Mouse (Mus musculus) spleen, adult 2 months (tissue): ENCODE measurements around the gene Ugt1a10. TPM values are rescaled to one million over a fixed set of nuclear protein-coding genes. Genes with fewer than 3 reads are reported as not detected.

Experiments
- DNase-seq, 2 experiments: peaks; one replicate each; pipeline versions ENCODE4 v3.0.0 to v3.0.0-alpha.2; 2012 to 2021; ENCODE audit warnings: low spot score in 2 of 2, low read depth in 1 of 2
- H3K27ac ChIP-seq: fragments of 200-500 bp; 2 replicates; pipeline ENCODE4 v1.5.1; 2012; ENCODE audit warnings: low read length, inconsistent platforms; ENCODE audit not compliant: insufficient read depth
- H3K27me3 ChIP-seq: fragments of 200-500 bp; 2 replicates; pipeline ENCODE4 v1.6.1; 2012; ENCODE audit warnings: mild to moderate bottlenecking, moderate library complexity, low read length, inconsistent platforms; ENCODE audit not compliant: control insufficient read depth, insufficient read depth
- H3K36me3 ChIP-seq: fragments of 200-500 bp; 2 replicates; pipeline ENCODE4 v1.6.1; 2012; ENCODE audit warnings: mild to moderate bottlenecking, low read length, inconsistent platforms; ENCODE audit not compliant: control insufficient read depth, insufficient read depth
- H3K4me1 ChIP-seq: fragments of 200-500 bp; 2 replicates; pipeline ENCODE4 v1.6.1; 2011; ENCODE audit warnings: inconsistent platforms; ENCODE audit not compliant: control insufficient read depth, insufficient read depth, insufficient read length
- H3K4me3 ChIP-seq: fragments of 200-500 bp; 2 replicates; pipeline ENCODE4 v1.5.1; 2011; ENCODE audit warnings: mild to moderate bottlenecking, inconsistent platforms; ENCODE audit not compliant: insufficient read depth, insufficient read length; ENCODE audit errors: extremely low read depth
- CTCF ChIP-seq: fragments of 200-500 bp; IDR thresholded peaks from 2 replicates; pipeline ENCODE4 v1.5.1; 2011; ENCODE audit warnings: mild to moderate bottlenecking, inconsistent platforms; ENCODE audit not compliant: insufficient read depth, insufficient read length, insufficient replicate concordance; ENCODE audit errors: extremely low read depth
- POLR2A ChIP-seq: fragments of 200-500 bp; IDR thresholded peaks from 2 replicates; pipeline ENCODE4 v1.6.1; 2011; ENCODE audit warnings: low read depth, low read length, inconsistent platforms
- WGBS: fragments of 180-500 bp; shearing (Covaris S2); methylation state at CpG from one replicate; pipeline ENCODE4 v1.1.7; 2018; 5-methylcytosine and 5-hydroxymethylcytosine counted together
- polyA plus RNA-seq: library from polyadenylated mRNA; depleted of rRNA; stranded (reverse); fragments of >200 nt; gene quantifications from 2 replicates; pipeline ENCODE4 v1.2.3, GENCODE M21; 2012; rRNA removed

Ugt1a10 gene
- polyA plus RNA-seq, 1 experiment, result not detected

DNA sequence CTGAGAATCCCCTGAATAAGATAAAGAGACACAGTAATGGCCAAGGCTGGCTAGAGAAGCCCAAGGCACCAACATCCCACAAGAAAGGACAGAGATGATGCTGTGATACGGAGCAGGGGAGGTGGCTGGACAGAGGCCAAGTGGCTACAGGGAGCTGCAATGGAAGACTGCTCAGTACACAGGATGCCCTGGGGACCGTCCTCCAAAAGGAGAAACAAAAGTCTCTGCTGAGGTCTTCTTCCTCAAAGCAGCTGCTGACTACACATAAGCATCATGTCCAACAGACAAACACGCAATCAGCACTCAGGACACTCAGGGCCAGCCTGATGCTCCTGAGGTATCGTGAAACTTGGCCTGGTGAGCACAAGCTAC is 209.7 kb downstream of the Ugt1a10 start:
- TF ChIP-seq POLR2A (no peak), CTCF (no peak)
- no peak for DNase-seq
- H3K27me3 ChIP-seq, result no peaks in the 10 kb centered on the region
- no peak overlapping the region for H3K4me3 ChIP-seq
- peaks cover 68% of the 10 kb centered on the region for H3K36me3 ChIP-seq
- WGBS, result 74% methylated on average over 4 of the region's 4 CpGs
- no peak overlapping the region for H3K27ac ChIP-seq
- H3K4me1 ChIP-seq, result peaks cover 3% of the 10 kb centered on the region; the same call in 1 of the 2 replicates

DNA sequence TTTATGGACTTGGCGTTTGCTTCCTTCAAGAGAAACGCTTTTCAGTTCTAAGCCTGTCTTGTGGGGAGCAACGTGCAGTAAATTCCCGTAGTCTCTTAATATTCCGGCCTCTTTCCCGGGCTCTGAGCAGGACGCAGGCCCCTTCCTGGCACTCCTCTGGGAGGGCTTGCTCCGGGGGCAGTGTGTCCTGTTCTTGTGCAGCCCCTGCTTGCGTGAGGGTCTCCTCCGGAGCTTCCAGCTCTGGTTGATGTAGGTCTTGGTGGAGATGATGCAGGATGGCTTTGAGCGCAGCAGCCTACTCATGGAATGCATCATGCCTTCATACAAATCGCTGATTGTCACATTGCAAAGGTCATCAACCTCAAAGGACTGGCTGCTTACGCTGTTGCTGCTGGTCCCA is 210.9 kb downstream of the Ugt1a10 start:
- no peak for DNase-seq
- H3K4me1 ChIP-seq, result no peaks in the 10 kb centered on the region
- TF ChIP-seq CTCF (no peak), POLR2A (no peak)
- 90% methylated on average over 13 of the region's 13 CpGs for WGBS
- no peak overlapping the region for H3K27ac ChIP-seq
- no peak overlapping the region for H3K4me3 ChIP-seq
- no peaks in the 10 kb centered on the region for H3K27me3 ChIP-seq
- H3K36me3 ChIP-seq, result peaks cover 70% of the 10 kb centered on the region

GRCm38 (mm10) chr1:88267489-88267888 is 212.3 kb downstream of the Ugt1a10 start:
- no peak for DNase-seq
- Histone ChIP-seq H3K4me1 (no peaks in the 10 kb centered on the region), H3K36me3 (peaks cover 70% of the 10 kb centered on the region), H3K27ac (no peak overlapping the region), H3K27me3 (no peaks in the 10 kb centered on the region), H3K4me3 (no peak overlapping the region)
- TF ChIP-seq CTCF (no peak), POLR2A (no peak)
- WGBS, result 94% methylated on average over 6 of the region's 6 CpGs

DNA sequence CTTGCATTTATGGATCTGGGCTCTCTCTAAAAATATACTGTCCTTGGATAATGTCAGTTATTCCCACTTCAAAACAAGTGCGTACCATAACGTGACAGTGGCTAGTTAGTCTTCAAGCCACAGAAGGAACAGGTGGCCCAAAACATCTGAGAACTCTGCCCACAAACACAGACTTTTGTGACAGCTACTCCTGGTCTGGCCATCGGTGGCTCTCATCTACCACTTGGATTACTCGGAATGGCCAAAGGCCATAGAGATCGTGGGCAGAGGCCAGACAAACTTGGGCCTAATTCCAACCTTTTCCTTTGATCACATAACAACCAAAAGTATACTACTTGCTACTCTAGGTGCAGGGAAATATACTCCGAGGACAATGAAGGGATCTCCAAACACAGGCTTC is 212.9 kb downstream of the Ugt1a10 start:
- WGBS, result 81% methylated on average over 6 of the region's 6 CpGs
- Histone ChIP-seq H3K27me3 (no peaks in the 10 kb centered on the region), H3K4me1 (no peaks in the 10 kb centered on the region), H3K36me3 (peaks cover 67% of the 10 kb centered on the region), H3K4me3 (no peak overlapping the region), H3K27ac (no peak overlapping the region)
- DNase-seq, result no peak
- TF ChIP-seq POLR2A, result no peak
- TF ChIP-seq CTCF, result no peak

Other genes with a start within 250 kb of the Ugt1a10 start
- 62.4 and 69.4 TPM in 2 replicates for gene Dgkd, start 202.1 kb upstream of the Ugt1a10 start, polyA plus RNA-seq
- gene Usp40, start 46.8 kb upstream of the Ugt1a10 start, polyA plus RNA-seq, result 3.3 TPM in 2 replicates
- not detected in 2 replicates for gene Ugt1a9, start 15.4 kb downstream of the Ugt1a10 start, polyA plus RNA-seq
- not detected in 2 replicates for gene Ugt1a8, start 32.4 kb downstream of the Ugt1a10 start, polyA plus RNA-seq
- gene Ugt1a7c, start 39.7 kb downstream of the Ugt1a10 start, polyA plus RNA-seq, result 1.5 and 3.5 TPM in 2 replicates
- gene Ugt1a6b, start 47.9 kb downstream of the Ugt1a10 start, polyA plus RNA-seq, result 0.29 and 0.90 TPM in 2 replicates
- 0.44 and 1.0 TPM in 2 replicates for gene Ugt1a6a, start 79.4 kb downstream of the Ugt1a10 start, polyA plus RNA-seq
- gene Ugt1a5, start 110.6 kb downstream of the Ugt1a10 start, polyA plus RNA-seq, result not detected in 2 replicates
- 0.13 and 0.15 TPM in 2 replicates for gene Ugt1a2, start 145.2 kb downstream of the Ugt1a10 start, polyA plus RNA-seq
- gene Dnajb3, start 150.4 kb downstream of the Ugt1a10 start, polyA plus RNA-seq, result 1.3 and 2.3 TPM in 2 replicates
- 0.22 TPM in 1 of 2 replicates, not detected in the other for gene Ugt1a1, start 156.6 kb downstream of the Ugt1a10 start, polyA plus RNA-seq
- 0.23 and 0.42 TPM in 2 replicates for gene Mroh2a, start 171.6 kb downstream of the Ugt1a10 start, polyA plus RNA-seq
- 33.6 and 47.2 TPM in 2 replicates for gene Hjurp, start 222.2 kb downstream of the Ugt1a10 start, polyA plus RNA-seq
- gene Trpm8, start 222.3 kb downstream of the Ugt1a10 start, polyA plus RNA-seq, result not detected in 2 replicates